ENCODE assay signal across 21 mouse cellular contexts in the genomic region with DNA sequence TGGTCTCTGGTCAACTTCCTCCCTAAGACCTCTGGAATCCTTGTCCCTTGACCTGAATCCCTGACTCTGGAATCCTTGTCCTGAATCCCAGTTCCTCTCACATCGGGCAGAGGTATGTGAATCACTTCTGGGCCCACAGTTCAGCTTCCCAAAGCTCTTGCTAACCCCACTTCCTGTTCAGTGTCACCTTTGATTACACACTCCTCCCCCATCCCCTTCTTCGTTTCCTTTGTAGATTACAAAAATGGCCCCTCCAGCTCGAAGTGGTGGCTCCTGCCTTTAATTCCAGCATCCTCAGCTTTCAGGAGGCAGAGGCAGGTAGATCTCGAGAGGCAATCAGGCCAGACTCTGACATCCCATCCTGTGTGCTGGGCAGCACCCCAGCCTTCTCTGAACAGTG. TPM values are rescaled to one million over a fixed set of nuclear protein-coding genes. Genes with fewer than 3 reads are reported as not detected.
DNase-seq lines count a peak whose midpoint lies in the region; ATAC-seq and TF ChIP-seq lines count a peak whose summit lies in the region.
"Had no signal": no experiment of that assay in that cellular context is flagged by ENCODE, and none has a peak within 500 bp of the region (broad histone marks: within the 10 kb centered on the region; RNA-seq: fewer than 3 reads in every experiment).

No protein-coding gene starts in this region.

- TF ChIP-seq EP300 in stomach, postnatal 0 days (optimal IDR thresholded peaks at IDR 0.05): no peak

- H3K4me3 ChIP-seq in forebrain, embryonic 13.5 days: no peak overlapping the region
- H3K4me3 ChIP-seq in forebrain, embryonic 10.5 days: no peak overlapping the region
- no peak overlapping the region for H3K4me3 ChIP-seq in stomach, embryonic 14.5 days (ENCODE audit: low read depth, low read length)
- H3K4me3 ChIP-seq in stomach, postnatal 0 days (ENCODE audit: low read depth, low read length): no peak overlapping the region
- H3K4me3 ChIP-seq: erythroblast, embryonic 14.5 days; megakaryocyte, embryonic 14.5 days had no signal

- H3K9me3 ChIP-seq in forebrain, embryonic 13.5 days (replicated peaks): no peaks in the 10 kb centered on the region
- no peaks in the 10 kb centered on the region for H3K9me3 ChIP-seq in forebrain, embryonic 10.5 days
- no peaks in the 10 kb centered on the region for H3K9me3 ChIP-seq in stomach, embryonic 14.5 days (ENCODE audit: control insufficient read depth, low read depth, low read length)
- no peaks in the 10 kb centered on the region for H3K9me3 ChIP-seq in stomach, postnatal 0 days (ENCODE audit: control insufficient read depth, low read length)
- H3K9me3 ChIP-seq: hindbrain, embryonic 15.5 days; megakaryocyte, embryonic 14.5 days; midbrain, embryonic 15.5 days had no signal

- H3K9ac ChIP-seq in forebrain, embryonic 13.5 days: no peak overlapping the region
- H3K9ac ChIP-seq in stomach, embryonic 14.5 days (replicated peaks; ENCODE audit: low read depth, low read length): no peak overlapping the region
- H3K9ac ChIP-seq in stomach, postnatal 0 days (ENCODE audit: low read length): no peak overlapping the region

- 80% methylated on average over 4 of the region's 4 CpGs for WGBS in forebrain, embryonic 13.5 days
- 62% methylated on average over 4 of the region's 4 CpGs for WGBS in forebrain, embryonic 10.5 days
- 59% methylated on average over 4 of the region's 4 CpGs for WGBS in stomach, embryonic 14.5 days
- 53% methylated on average over 4 of the region's 4 CpGs for WGBS in stomach, postnatal 0 days

- peaks cover 75% of the 10 kb centered on the region for H3K27me3 ChIP-seq in forebrain, embryonic 13.5 days
- peaks cover 85% of the 10 kb centered on the region for H3K27me3 ChIP-seq in forebrain, embryonic 10.5 days (ENCODE audit: poor library complexity, severe bottlenecking)
- H3K27me3 ChIP-seq in stomach, embryonic 14.5 days (ENCODE audit: control insufficient read depth, insufficient read depth, low read length): peaks cover 18% of the 10 kb centered on the region; the same call in 1 of the 2 replicates
- H3K27me3 ChIP-seq in stomach, postnatal 0 days (ENCODE audit: control insufficient read depth, insufficient read depth, low read length): peaks cover 5% of the 10 kb centered on the region; the same call in 1 of the 2 replicates

- no peak for DNase-seq in forebrain, embryonic 10.5 days (ENCODE audit: extremely low spot score, low spot score)
- no peak for DNase-seq in stomach, postnatal 0 days (ENCODE audit: low spot score)
- DNase-seq in thymus, postnatal 14 days: peak; percentile 39
- no peak for DNase-seq in frontal cortex, postnatal 25 days (ENCODE audit: low spot score in 2 of 2)
- no peak for DNase-seq in lung, postnatal 14 days
- DNase-seq: cerebellum, postnatal 10 days; embryo, embryonic 11 days; gastrocnemius, postnatal 14 days; heart, postnatal 10 days; left cerebral cortex, postnatal 4 days; lung, embryonic 14.5 days; retina, postnatal 1 day had no signal

- no peak for ATAC-seq in forebrain, embryonic 13.5 days
- no peak for ATAC-seq in stomach, embryonic 14.5 days (ENCODE audit: insufficient number of reproducible peaks, insufficient read depth, low FRiP score, low read depth)
- ATAC-seq in stomach, postnatal 0 days (ENCODE audit: low FRiP score, low TSS enrichment): no peak
- peak; percentile 84 for ATAC-seq in inflammation-experienced regulatory T-cells, adult 6 months

- H3K36me3 ChIP-seq in forebrain, embryonic 13.5 days (ENCODE audit: poor library complexity, severe bottlenecking): no peaks in the 10 kb centered on the region
- no peaks in the 10 kb centered on the region for H3K36me3 ChIP-seq in forebrain, embryonic 10.5 days (replicated peaks)
- H3K36me3 ChIP-seq in stomach, embryonic 14.5 days (ENCODE audit: control insufficient read depth, insufficient read depth, low read length): no peaks in the 10 kb centered on the region
- no peaks in the 10 kb centered on the region for H3K36me3 ChIP-seq in stomach, postnatal 0 days (ENCODE audit: control insufficient read depth, insufficient read depth, low read length)
- H3K36me3 ChIP-seq: hindbrain, embryonic 15.5 days; midbrain, embryonic 15.5 days had no signal

- H3K27ac ChIP-seq in forebrain, embryonic 13.5 days: no peak overlapping the region
- H3K27ac ChIP-seq in forebrain, embryonic 10.5 days: no peak overlapping the region
- no peak overlapping the region for H3K27ac ChIP-seq in stomach, embryonic 14.5 days (ENCODE audit: low read length)
- H3K27ac ChIP-seq in stomach, postnatal 0 days (replicated peaks): no peak overlapping the region
- H3K27ac ChIP-seq: hindbrain, embryonic 15.5 days; kidney, postnatal 0 days; midbrain, embryonic 15.5 days had no signal

- peaks cover 17% of the 10 kb centered on the region for H3K4me1 ChIP-seq in forebrain, embryonic 13.5 days
- H3K4me1 ChIP-seq in forebrain, embryonic 10.5 days: peaks cover 19% of the 10 kb centered on the region
- H3K4me1 ChIP-seq in stomach, embryonic 14.5 days (ENCODE audit: control insufficient read depth, insufficient read depth, low read length): peaks cover 12% of the 10 kb centered on the region
- H3K4me1 ChIP-seq in stomach, postnatal 0 days (replicated peaks; ENCODE audit: control insufficient read depth, insufficient read depth): peaks cover 8% of the 10 kb centered on the region; the same call in 1 of the 2 replicates

- TF ChIP-seq CTCF in stomach, postnatal 0 days (IDR thresholded peaks at IDR 0.05; ENCODE audit: low read depth): no peak

- H3K4me2 ChIP-seq in forebrain, embryonic 13.5 days: 0 out of 2 replicates have a peak overlapping the region, but pooled peaks have one; percentile 99
- peak overlapping the region; percentile 97; the same call in 1 of the 2 replicates for H3K4me2 ChIP-seq in stomach, embryonic 14.5 days (replicated peaks; ENCODE audit: low read depth, low read length)
- H3K4me2 ChIP-seq in stomach, postnatal 0 days (replicated peaks; ENCODE audit: low read depth): no peak overlapping the region

RNA-seq across cellular contexts. Expression of a gene that starts 0.8 kb away (rescaled TPM):
- polyA plus RNA-seq in forebrain, embryonic 13.5 days (2015; fragmentation: Nextera tagmentation; extraction: Ambion mirVana): 0.11 and 0.36 TPM in 2 replicates
- polyA plus RNA-seq in forebrain, embryonic 10.5 days (2016; fragmentation: Nextera tagmentation; extraction: Ambion mirVana): 3.1 and 3.7 TPM in 2 replicates
- 58.2 and 60.5 TPM in 2 replicates for polyA plus RNA-seq in stomach, embryonic 14.5 days (2014; fragmentation: Nextera tagmentation; extraction: Ambion mirVana)
- 128 and 140 TPM in 2 replicates for polyA plus RNA-seq in stomach, postnatal 0 days (2015; fragmentation: Nextera tagmentation; extraction: Ambion mirVana)
- 1 to 10 TPM; 1.9 to 5.2 (median 2.4) TPM for polyA plus RNA-seq in inflammation-experienced regulatory T-cells, adult 6 months (2017; shearing (Covaris generic))
- polyA plus RNA-seq: erythroblast, embryonic 14.5 days had no signal

RNA-seq across cellular contexts. Expression of a gene that starts 18.6 kb away (rescaled TPM):
- polyA plus RNA-seq in forebrain, embryonic 13.5 days (2015; fragmentation: Nextera tagmentation; extraction: Ambion mirVana): 0.36 and 9.2 TPM in 2 replicates
- 0.45 TPM in 1 of 2 replicates, not detected in the other for polyA plus RNA-seq in forebrain, embryonic 10.5 days (2016; fragmentation: Nextera tagmentation; extraction: Ambion mirVana)
- 10.4 and 14.6 TPM in 2 replicates for polyA plus RNA-seq in stomach, embryonic 14.5 days (2014; fragmentation: Nextera tagmentation; extraction: Ambion mirVana)
- 36.4 and 39.9 TPM in 2 replicates for polyA plus RNA-seq in stomach, postnatal 0 days (2015; fragmentation: Nextera tagmentation; extraction: Ambion mirVana)
- polyA plus RNA-seq in inflammation-experienced regulatory T-cells, adult 6 months (2017; shearing (Covaris generic)): under 1 TPM in 1 of 3 experiments, not detected in 2; 0.24 TPM
- polyA plus RNA-seq: erythroblast, embryonic 14.5 days had no signal

RNA-seq across cellular contexts. Expression of a gene that starts 38.4 kb away (rescaled TPM):
- polyA plus RNA-seq in forebrain, embryonic 13.5 days (2015; fragmentation: Nextera tagmentation; extraction: Ambion mirVana): 0.37 and 1.1 TPM in 2 replicates
- polyA plus RNA-seq in forebrain, embryonic 10.5 days (2016; fragmentation: Nextera tagmentation; extraction: Ambion mirVana): 0.55 and 1.3 TPM in 2 replicates
- polyA plus RNA-seq in stomach, embryonic 14.5 days (2014; fragmentation: Nextera tagmentation; extraction: Ambion mirVana): 1.9 and 3.2 TPM in 2 replicates
- polyA plus RNA-seq in stomach, postnatal 0 days (2015; fragmentation: Nextera tagmentation; extraction: Ambion mirVana): 4.2 and 6.8 TPM in 2 replicates
- polyA plus RNA-seq in inflammation-experienced regulatory T-cells, adult 6 months (2017; shearing (Covaris generic)): not detected
- polyA plus RNA-seq: erythroblast, embryonic 14.5 days; liver, adult 2 months had no signal

RNA-seq across cellular contexts. Expression of a gene that starts 51.7 kb away (rescaled TPM):
- 12.1 TPM in 2 replicates for polyA plus RNA-seq in forebrain, embryonic 13.5 days (2015; fragmentation: Nextera tagmentation; extraction: Ambion mirVana)
- polyA plus RNA-seq in forebrain, embryonic 10.5 days (2016; fragmentation: Nextera tagmentation; extraction: Ambion mirVana): 20.2 and 21.4 TPM in 2 replicates
- 82.1 and 86.8 TPM in 2 replicates for polyA plus RNA-seq in stomach, embryonic 14.5 days (2014; fragmentation: Nextera tagmentation; extraction: Ambion mirVana)
- polyA plus RNA-seq in stomach, postnatal 0 days (2015; fragmentation: Nextera tagmentation; extraction: Ambion mirVana): 91.1 and 92.2 TPM in 2 replicates
- polyA plus RNA-seq in inflammation-experienced regulatory T-cells, adult 6 months (2017; shearing (Covaris generic)): 1 to 10 TPM in 1 of 3 experiments, under 1 TPM in 1, not detected in 1; 0.94 to 7.2 TPM
